Mouse (Mus musculus) G1E (cell line): ENCODE results near the gene Snx29. TPM values are rescaled to one million over a fixed set of nuclear protein-coding genes. Genes with fewer than 3 reads are reported as not detected.

Experiments
- ATAC-seq: 2 replicates; pipeline ENCODE4 v1.8.0; 2016; ENCODE audit warnings: mild to moderate bottlenecking; ENCODE audit not compliant: insufficient number of reproducible peaks, poor library complexity, low FRiP score, severe bottlenecking; ENCODE audit errors: extremely low read depth
- DNase-seq: peaks from one replicate; pipeline ENCODE4 v3.0.0; 2012; ENCODE audit warnings: low spot score
- H3K27me3 ChIP-seq: 2 replicates; pipeline ENCODE4 v1.6.1; 2012; ENCODE audit warnings: mild to moderate bottlenecking, low read length, inconsistent platforms; ENCODE audit not compliant: insufficient read depth
- H3K36me3 ChIP-seq: replicated peaks from 2 replicates; pipeline ENCODE3; 2012; ENCODE audit warnings: mild to moderate bottlenecking, inconsistent platforms
- H3K4me1 ChIP-seq: 2 replicates; pipeline ENCODE4 v1.6.1; 2012; ENCODE audit warnings: low read depth, low read length, inconsistent platforms, mixed read lengths; ENCODE audit not compliant: insufficient read depth
- H3K4me3 ChIP-seq: 2 replicates; pipeline ENCODE4 v1.5.1; 2012; ENCODE audit warnings: low read depth, mild to moderate bottlenecking, inconsistent platforms, low read length, moderate library complexity, mixed read lengths
- H3K9me3 ChIP-seq: replicated peaks from 2 replicates; pipeline ENCODE4 v1.6.1; 2012; ENCODE audit warnings: inconsistent platforms
- CTCF ChIP-seq: IDR thresholded peaks from 2 replicates; pipeline ENCODE4 v1.5.1; 2012; ENCODE audit warnings: low read depth, low read length, inconsistent platforms, mixed read lengths
- GATA1 ChIP-seq: IDR thresholded peaks from 2 replicates; pipeline ENCODE4 v1.6.1; 2012; ENCODE audit warnings: borderline replicate concordance, low read length, inconsistent platforms, mixed read lengths
- GATA2 ChIP-seq: IDR thresholded peaks from 2 replicates; pipeline ENCODE4 v1.6.1; 2012; ENCODE audit warnings: low read depth, low read length, inconsistent platforms, borderline replicate concordance
- POLR2AphosphoS5 ChIP-seq: IDR thresholded peaks from 2 replicates; pipeline ENCODE4 v1.6.1; 2012; ENCODE audit warnings: low read depth, low read length, inconsistent platforms; ENCODE audit not compliant: insufficient replicate concordance
- TAL1 ChIP-seq: conservative IDR thresholded peaks from 2 replicates; pipeline ENCODE4 v1.6.1; 2012; ENCODE audit warnings: low read depth, low read length, inconsistent platforms, mixed read lengths
- polyA plus RNA-seq: library from polyadenylated mRNA; stranded (reverse); fragments of >175 nt; gene quantifications from 2 replicates; pipeline ENCODE4 v1.2.3, GENCODE M21; 2012
- total RNA-seq, 2 experiments: library from RNA; stranded (forward) in 1 of 2; stranded (reverse) in 1 of 2; fragments of 200-1000 nt in 1 of 2; fragments of >200 nt in 1 of 2; fragmentation: Nextera tagmentation in 1 of 2; gene quantifications; 2 replicates each; pipeline ENCODE4 v1.2.3; 2014 to 2017

Gene Snx29
- total and polyA plus RNA-seq, 3 experiments: 4.4 to 18.0 (median 9.1) TPM

DNA sequence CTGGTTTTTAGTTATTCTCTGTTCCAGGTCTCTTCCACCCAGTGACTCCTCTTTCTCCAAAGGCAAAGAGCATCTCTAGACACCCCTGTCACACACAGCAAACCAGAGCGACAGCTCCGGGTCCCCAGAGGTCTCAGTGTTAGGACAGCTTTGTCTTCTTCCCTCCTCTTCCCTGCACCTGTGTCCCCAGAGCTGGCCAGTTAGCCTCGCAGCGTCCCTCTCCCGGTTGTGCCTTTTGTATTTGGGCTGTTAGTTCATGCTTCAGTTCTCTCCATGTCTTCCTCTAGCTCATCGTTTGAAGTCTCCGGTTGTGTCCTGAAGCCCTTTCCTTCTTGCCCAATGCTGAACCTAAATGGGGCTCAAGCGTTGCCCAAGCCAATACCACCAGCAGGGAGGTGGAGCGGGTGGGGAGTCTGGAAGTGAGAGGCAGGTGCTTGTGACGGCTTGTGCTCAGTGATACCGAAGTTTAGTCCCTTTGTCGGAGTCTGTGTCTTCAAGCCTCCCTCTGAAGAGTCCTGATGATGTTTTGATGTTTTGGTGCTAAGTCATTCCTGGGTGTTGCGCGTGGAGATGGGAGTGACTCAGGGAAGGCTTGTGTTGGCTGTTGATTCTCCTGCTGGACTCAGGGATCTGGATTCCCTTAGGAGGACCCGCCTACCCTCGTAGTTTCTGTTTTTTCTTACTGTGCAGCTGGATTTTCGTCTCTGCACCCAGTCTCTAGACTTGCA is 780 bp downstream of the Snx29 start:
- TF ChIP-seq TAL1: no peak
- TF ChIP-seq POLR2AphosphoS5: no peak
- no peak for TF ChIP-seq CTCF
- TF ChIP-seq GATA1: no peak
- no peak for TF ChIP-seq GATA2
- Histone ChIP-seq H3K27me3 (peaks cover 3% of the 10 kb centered on the region; the same call in 1 of the 2 replicates), H3K36me3 (peaks cover 7% of the 10 kb centered on the region), H3K4me1 (peaks cover 17% of the 10 kb centered on the region), H3K4me3 (peak overlapping the region; percentile 88), H3K9me3 (no peaks in the 10 kb centered on the region)
- DNase-seq: peak; percentile 25
- peak; percentile 25; the same call in 1 of the 2 replicates for ATAC-seq

DNA sequence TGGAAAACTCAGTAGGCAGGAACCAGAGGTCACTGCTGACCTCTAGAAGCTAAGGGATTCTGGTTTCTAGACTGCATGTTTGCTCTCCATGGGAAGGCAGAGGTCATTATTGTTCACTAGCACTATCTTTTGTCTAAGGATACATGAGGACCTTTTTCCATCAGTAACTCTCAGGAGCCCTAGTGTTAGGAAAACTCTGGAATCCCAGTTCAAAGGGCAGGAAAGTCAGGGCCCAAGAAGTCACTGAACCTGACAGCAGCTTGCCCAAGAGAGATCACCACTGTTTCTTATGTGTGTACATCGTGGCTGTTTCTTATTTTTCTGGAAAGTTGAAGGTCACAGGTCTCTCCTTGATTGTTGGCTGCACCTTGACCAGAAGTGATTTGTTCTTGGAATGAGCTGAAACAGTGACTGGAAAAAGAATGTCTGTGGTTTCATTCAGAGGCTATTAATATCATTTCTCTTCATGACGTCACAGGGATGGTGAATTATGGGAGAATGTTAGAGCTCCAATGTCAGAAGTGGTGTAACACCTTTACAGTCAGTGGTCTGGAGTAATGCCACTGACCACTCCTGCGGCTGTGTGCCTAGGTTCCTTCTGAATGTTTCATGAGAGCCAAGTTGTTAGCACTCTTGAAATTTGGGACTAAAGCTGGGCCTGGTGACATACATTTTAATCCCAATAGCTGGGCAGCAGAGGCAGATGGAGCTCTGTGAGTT is 7.5 kb downstream of the Snx29 start:
- Histone ChIP-seq H3K4me3 (no peak overlapping the region), H3K4me1 (no peaks in the 10 kb centered on the region), H3K36me3 (peaks cover 2% of the 10 kb centered on the region), H3K27me3 (no peaks in the 10 kb centered on the region), H3K9me3 (no peaks in the 10 kb centered on the region)
- TF ChIP-seq GATA1 (no peak), POLR2AphosphoS5 (no peak), TAL1 (no peak), CTCF (no peak), GATA2 (no peak)
- ATAC-seq: no peak
- no peak for DNase-seq

DNA sequence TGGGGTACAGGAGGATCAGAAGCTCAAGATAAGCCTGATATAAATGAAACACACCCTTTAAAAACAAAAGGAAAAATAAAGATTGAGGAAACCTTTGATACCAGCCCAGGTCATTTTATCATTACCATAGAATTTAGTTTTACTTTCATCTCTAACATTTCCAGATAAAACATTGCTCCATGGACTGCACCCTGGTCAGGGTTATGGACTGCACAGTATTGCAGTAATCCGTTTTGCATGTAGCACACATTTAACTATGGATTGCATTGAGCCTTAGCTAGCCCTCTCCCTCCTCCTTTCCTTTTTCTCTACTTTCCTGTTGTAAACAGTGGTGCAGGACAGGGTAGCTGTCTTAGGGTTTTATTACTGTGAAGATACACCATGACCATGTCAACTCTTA is 8.3 kb downstream of the Snx29 start:
- ATAC-seq (no peak), DNase-seq (no peak)
- Histone ChIP-seq H3K4me3 (no peak overlapping the region), H3K27me3 (no peaks in the 10 kb centered on the region), H3K9me3 (no peaks in the 10 kb centered on the region), H3K4me1 (no peaks in the 10 kb centered on the region), H3K36me3 (no peaks in the 10 kb centered on the region)
- TF ChIP-seq GATA2 (no peak), CTCF (no peak), TAL1 (no peak), GATA1 (no peak), POLR2AphosphoS5 (no peak)

DNA sequence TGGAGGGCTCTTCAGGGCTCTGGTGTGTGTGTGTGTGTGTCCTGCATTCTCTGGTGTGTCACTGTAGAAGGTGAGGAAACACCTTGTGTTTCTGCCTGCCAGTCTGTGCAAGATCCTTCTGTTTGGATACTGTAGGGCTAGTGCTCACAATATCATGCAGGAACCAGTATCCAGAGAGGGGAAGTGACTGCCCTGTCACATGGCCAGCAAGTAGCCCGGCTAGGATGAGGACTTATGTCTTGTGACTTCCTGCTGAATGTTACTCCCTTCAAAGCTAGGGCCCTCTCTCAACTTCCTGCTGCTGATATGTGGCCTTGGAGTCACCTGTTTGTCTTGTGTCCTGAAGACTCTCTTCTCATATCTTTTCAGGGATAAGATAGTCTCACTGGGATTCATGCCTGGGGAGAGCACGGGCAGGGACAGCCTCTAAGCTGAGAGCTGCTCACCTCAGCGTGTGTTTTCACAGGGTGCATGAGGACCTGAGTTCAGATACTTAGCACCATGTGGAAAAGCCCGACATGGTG is 20.6 kb downstream of the Snx29 start:
- peak; percentile 80 for ATAC-seq
- Histone ChIP-seq H3K4me1 (peaks cover 3% of the 10 kb centered on the region; the same call in 1 of the 2 replicates), H3K4me3 (no peak overlapping the region), H3K36me3 (peaks cover 9% of the 10 kb centered on the region), H3K9me3 (no peaks in the 10 kb centered on the region), H3K27me3 (no peaks in the 10 kb centered on the region; the same call in 1 of the 2 replicates)
- TF ChIP-seq CTCF (no peak), TAL1 (no peak), POLR2AphosphoS5 (no peak), GATA1 (no peak), GATA2 (no peak)
- DNase-seq: no peak

DNA sequence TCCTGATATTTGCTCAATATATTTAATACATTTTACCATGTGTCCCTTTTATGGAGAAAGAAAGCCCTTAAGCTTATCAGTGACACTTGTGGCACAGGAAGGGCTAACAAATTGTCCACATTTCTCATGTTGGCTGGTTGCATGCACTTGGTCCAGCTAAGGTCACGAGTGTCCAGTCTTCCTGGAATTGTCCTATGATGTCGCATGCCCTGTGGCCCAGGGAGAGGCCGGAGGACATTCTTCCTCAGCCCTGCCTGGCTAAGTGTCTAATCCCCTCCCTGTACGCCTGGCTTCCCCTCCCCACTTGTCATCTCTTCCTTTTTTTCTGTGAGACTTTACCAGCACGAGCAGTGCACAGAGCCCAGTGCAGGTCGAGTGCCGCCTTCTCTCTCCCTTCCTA is 29.2 kb downstream of the Snx29 start:
- no peak for DNase-seq
- no peaks in the 10 kb centered on the region for H3K9me3 ChIP-seq
- no peak for ATAC-seq
- no peaks in the 10 kb centered on the region for H3K4me1 ChIP-seq
- no peaks in the 10 kb centered on the region for H3K27me3 ChIP-seq
- TF ChIP-seq GATA2: no peak
- no peak for TF ChIP-seq GATA1
- TF ChIP-seq POLR2AphosphoS5: no peak
- TF ChIP-seq TAL1: no peak
- peaks cover 23% of the 10 kb centered on the region for H3K36me3 ChIP-seq
- no peak overlapping the region for H3K4me3 ChIP-seq

DNA sequence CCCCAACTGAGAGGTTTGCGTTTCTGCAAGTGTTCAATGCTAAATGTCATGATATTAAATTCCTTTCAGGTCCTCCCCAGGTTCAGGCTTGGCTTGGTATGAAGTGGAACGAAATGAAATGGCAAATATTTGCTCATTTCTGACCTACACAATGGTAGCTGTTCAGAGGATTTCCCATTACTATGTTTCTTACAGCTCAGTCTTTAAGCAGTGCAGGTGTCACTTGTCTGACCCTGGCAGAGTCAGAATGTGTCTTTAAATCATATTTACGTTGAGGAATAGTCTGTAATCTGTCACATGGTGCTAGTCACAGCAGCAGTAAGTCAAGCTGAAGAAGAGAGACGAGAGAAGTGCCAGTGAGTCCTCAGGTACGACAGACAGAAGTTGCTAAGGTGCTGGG is 36.5 kb downstream of the Snx29 start:
- H3K27me3 ChIP-seq: no peaks in the 10 kb centered on the region; the same call in 1 of the 2 replicates
- H3K36me3 ChIP-seq: peaks cover 7% of the 10 kb centered on the region
- ATAC-seq: no peak

More for the DNA sequence above, 36.5 kb downstream of the Snx29 start:
- no peak for DNase-seq
- Histone ChIP-seq H3K9me3 (no peaks in the 10 kb centered on the region), H3K4me3 (no peak overlapping the region), H3K4me1 (no peaks in the 10 kb centered on the region)
- no peak for TF ChIP-seq GATA2
- TF ChIP-seq GATA1: no peak
- no peak for TF ChIP-seq TAL1
- no peak for TF ChIP-seq CTCF
- TF ChIP-seq POLR2AphosphoS5: no peak
